Mouse (Mus musculus): Measurements from ENCODE around the gene Sh2d1b2. TPM values are rescaled to one million over a fixed set of nuclear protein-coding genes. Genes with fewer than 3 reads are reported as not detected.

Sh2d1b2 gene
- polyA plus RNA-seq, 1 experiment from 2014 or later, result not detected

- Histone ChIP-seq H3K4me3 (ENCODE audit: low read depth, low read length) (no peak overlapping the region), H3K36me3 (ENCODE audit: insufficient read depth) (no peaks in the 10 kb centered on the region), H3K9ac (no peak overlapping the region), H3K9me3 (ENCODE audit: low read depth, low read length) (no peaks in the 10 kb centered on the region; the same call in 1 of the 2 replicates), H3K27me3 (ENCODE audit: insufficient read depth, low read length) (no peaks in the 10 kb centered on the region), H3K27ac (ENCODE audit: low read depth) (no peak overlapping the region), H3K4me1 (ENCODE audit: insufficient read depth) (no peaks in the 10 kb centered on the region), H3K4me2 (no peak overlapping the region)
- TF ChIP-seq CTCF (IDR thresholded peaks at IDR 0.05; ENCODE audit: low read depth), result no peak
- ATAC-seq (ENCODE audit: insufficient read depth) (no peak), DNase-seq (no peak)
These were observed 40.7 kb downstream of the Sh2d1b2 start for GRCm38 (mm10) chr1:170273252-170273651.

GRCm38 (mm10) chr1:170277016-170277415 lies 44.5 kb downstream of the Sh2d1b2 start, which contains the start of gene Sh2d1b1:
Sh2d1b1 (plus strand) TSS chr1:170277320.
- DNase-seq (no peak), ATAC-seq (ENCODE audit: insufficient read depth) (no peak)
- Histone ChIP-seq H3K27ac (ENCODE audit: low read depth) (no peak within 1 kb of the TSS), H3K9ac (no peak within 1 kb of the TSS), H3K4me3 (ENCODE audit: low read depth, low read length) (no peak within 1 kb of the TSS), H3K36me3 (ENCODE audit: insufficient read depth) (no peaks in the 10 kb centered on the region), H3K4me2 (no peak within 1 kb of the TSS), H3K4me1 (ENCODE audit: insufficient read depth) (no peaks in the 10 kb centered on the region), H3K27me3 (ENCODE audit: insufficient read depth, low read length) (no peaks in the 10 kb centered on the region), H3K9me3 (ENCODE audit: low read depth, low read length) (no peaks in the 10 kb centered on the region; the same call in 1 of the 2 replicates)
- TF ChIP-seq CTCF (IDR thresholded peaks at IDR 0.05; ENCODE audit: low read depth), result no peak
- 63% methylated on average over 2 of the region's 3 CpGs for WGBS

GRCm38 (mm10) chr1:170282415-170283129 lies 50.0 kb downstream of the Sh2d1b2 start:
- no peak for TF ChIP-seq CTCF (IDR thresholded peaks at IDR 0.05; ENCODE audit: low read depth)
- 65% methylated on average over 4 of the region's 4 CpGs for WGBS
- Histone ChIP-seq H3K4me2 (no peak overlapping the region), H3K36me3 (ENCODE audit: insufficient read depth) (no peaks in the 10 kb centered on the region), H3K4me1 (ENCODE audit: insufficient read depth) (no peaks in the 10 kb centered on the region), H3K4me3 (ENCODE audit: low read depth, low read length) (no peak overlapping the region), H3K9me3 (ENCODE audit: low read depth, low read length) (no peaks in the 10 kb centered on the region), H3K27me3 (ENCODE audit: insufficient read depth, low read length) (no peaks in the 10 kb centered on the region), H3K9ac (no peak overlapping the region), H3K27ac (ENCODE audit: low read depth) (no peak overlapping the region)
- DNase-seq (no peak), ATAC-seq (ENCODE audit: insufficient read depth) (no peak)

GRCm38 (mm10) chr1:170292239-170292951 lies 59.8 kb downstream of the Sh2d1b2 start:
- WGBS, result 35% methylated on average over 9 of the region's 9 CpGs
- DNase-seq, result peak; percentile 91
- TF ChIP-seq CTCF (IDR thresholded peaks at IDR 0.05; ENCODE audit: low read depth), result peak; percentile 83
- Histone ChIP-seq H3K4me3 (ENCODE audit: low read depth, low read length) (no peak overlapping the region), H3K4me2 (0 out of 2 replicates have a peak overlapping the region, but pooled peaks have one; percentile 32), H3K4me1 (ENCODE audit: insufficient read depth) (no peaks in the 10 kb centered on the region), H3K9me3 (ENCODE audit: low read depth, low read length) (no peaks in the 10 kb centered on the region; the same call in 1 of the 2 replicates), H3K27me3 (ENCODE audit: insufficient read depth, low read length) (no peaks in the 10 kb centered on the region), H3K27ac (ENCODE audit: low read depth) (no peak overlapping the region), H3K36me3 (ENCODE audit: insufficient read depth) (no peaks in the 10 kb centered on the region), H3K9ac (no peak overlapping the region)
- ATAC-seq (ENCODE audit: insufficient read depth), result peak; percentile 38; the same call in 1 of the 2 replicates

GRCm38 (mm10) chr1:170293257-170293656 lies 60.7 kb downstream of the Sh2d1b2 start:
- no peak for ATAC-seq (ENCODE audit: insufficient read depth)
- H3K4me2 ChIP-seq, result no peak overlapping the region
- no peak for TF ChIP-seq CTCF (IDR thresholded peaks at IDR 0.05; ENCODE audit: low read depth)
- no peaks in the 10 kb centered on the region for H3K27me3 ChIP-seq (ENCODE audit: insufficient read depth, low read length)
- H3K9me3 ChIP-seq (ENCODE audit: low read depth, low read length), result no peaks in the 10 kb centered on the region; the same call in 1 of the 2 replicates
- no peak overlapping the region for H3K27ac ChIP-seq (ENCODE audit: low read depth)
- 64% methylated on average over 5 of the region's 5 CpGs for WGBS
- no peak overlapping the region for H3K9ac ChIP-seq
- no peaks in the 10 kb centered on the region for H3K36me3 ChIP-seq (ENCODE audit: insufficient read depth)
- H3K4me3 ChIP-seq (ENCODE audit: low read depth, low read length), result no peak overlapping the region
- H3K4me1 ChIP-seq (ENCODE audit: insufficient read depth), result no peaks in the 10 kb centered on the region
- no peak for DNase-seq

GRCm38 (mm10) chr1:170294786-170295570 lies 62.4 kb downstream of the Sh2d1b2 start:
- Histone ChIP-seq H3K27me3 (ENCODE audit: insufficient read depth, low read length) (no peaks in the 10 kb centered on the region), H3K27ac (ENCODE audit: low read depth) (no peak overlapping the region), H3K9ac (no peak overlapping the region), H3K36me3 (ENCODE audit: insufficient read depth) (no peaks in the 10 kb centered on the region), H3K4me1 (ENCODE audit: insufficient read depth) (no peaks in the 10 kb centered on the region), H3K9me3 (ENCODE audit: low read depth, low read length) (no peaks in the 10 kb centered on the region), H3K4me3 (ENCODE audit: low read depth, low read length) (no peak overlapping the region), H3K4me2 (no peak overlapping the region)
- ATAC-seq (ENCODE audit: insufficient read depth) (no peak), DNase-seq (no peak)
- WGBS, result 68% methylated on average over 15 of the region's 15 CpGs
- no peak for TF ChIP-seq CTCF (IDR thresholded peaks at IDR 0.05; ENCODE audit: low read depth)
